Mouse (Mus musculus): ENCODE measurements around the gene Cnn2. TPM values are rescaled to one million over a fixed set of nuclear protein-coding genes. Genes with fewer than 3 reads are reported as not detected.

The Cnn2 gene
- 288 and 296 TPM in 2 replicates for polyA plus RNA-seq (2015; fragmentation: Nextera tagmentation; extraction: Ambion mirVana)

DNA sequence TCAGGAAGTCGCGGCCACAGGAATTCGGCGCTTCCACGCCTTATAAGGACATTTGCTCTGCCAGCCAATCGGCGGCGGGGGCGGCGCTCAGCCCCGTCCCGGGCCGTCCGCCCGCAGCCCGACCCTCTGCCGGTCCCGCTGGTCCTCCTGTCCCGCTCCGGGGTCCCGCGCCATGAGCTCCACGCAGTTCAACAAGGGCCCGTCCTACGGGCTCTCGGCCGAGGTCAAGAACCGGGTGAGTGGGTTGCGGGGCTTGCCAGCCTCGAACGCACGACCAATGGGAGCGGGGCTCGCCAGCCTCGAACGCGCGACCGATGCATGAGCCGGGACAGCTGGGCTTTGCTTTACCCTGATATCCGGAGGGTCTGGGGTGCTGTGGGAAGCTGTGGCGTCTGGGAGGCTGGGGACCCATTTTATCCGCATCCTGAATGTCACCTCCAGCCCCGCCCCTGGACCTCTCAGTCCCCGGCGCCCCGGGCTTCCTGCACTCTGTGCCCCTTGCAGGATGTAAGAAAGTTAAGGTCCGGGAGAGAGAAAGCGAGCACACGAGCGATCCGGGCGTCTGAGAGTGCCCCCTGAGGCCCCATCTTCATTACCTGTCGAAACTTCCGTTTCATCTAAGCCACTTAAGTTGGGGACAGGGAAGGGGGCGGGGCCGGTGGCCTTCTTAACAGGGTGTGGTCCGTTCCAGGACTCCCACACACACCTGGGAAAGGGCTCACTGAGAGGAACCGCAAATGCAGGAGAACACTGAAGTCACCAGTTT is at the start of gene Cnn2:
Gene Cnn2, plus strand, starts transcription at position 79 of the 766 bp plus-strand sequence.
- ATAC-seq (ENCODE audit: insufficient number of reproducible peaks, low FRiP score, low TSS enrichment, low read depth), result peak; percentile 25; the same call in 1 of the 2 replicates
- peak within 1 kb of the TSS; percentile 86 for H3K9ac ChIP-seq
- H3K36me3 ChIP-seq, result peaks cover 31% of the 10 kb centered on the region
- H3K27me3 ChIP-seq, result no peaks in the 10 kb centered on the region
- peaks cover 49% of the 10 kb centered on the region for H3K4me1 ChIP-seq
- peak within 1 kb of the TSS; percentile 99 for H3K27ac ChIP-seq (replicated peaks)
- no peaks in the 10 kb centered on the region for H3K9me3 ChIP-seq (replicated peaks)
- peak within 1 kb of the TSS; percentile 93 for H3K4me2 ChIP-seq (replicated peaks)
- peak within 1 kb of the TSS; percentile 90 for H3K4me3 ChIP-seq (replicated peaks)
- under 1% methylated on average over 58 of the region's 59 CpGs for WGBS

DNA sequence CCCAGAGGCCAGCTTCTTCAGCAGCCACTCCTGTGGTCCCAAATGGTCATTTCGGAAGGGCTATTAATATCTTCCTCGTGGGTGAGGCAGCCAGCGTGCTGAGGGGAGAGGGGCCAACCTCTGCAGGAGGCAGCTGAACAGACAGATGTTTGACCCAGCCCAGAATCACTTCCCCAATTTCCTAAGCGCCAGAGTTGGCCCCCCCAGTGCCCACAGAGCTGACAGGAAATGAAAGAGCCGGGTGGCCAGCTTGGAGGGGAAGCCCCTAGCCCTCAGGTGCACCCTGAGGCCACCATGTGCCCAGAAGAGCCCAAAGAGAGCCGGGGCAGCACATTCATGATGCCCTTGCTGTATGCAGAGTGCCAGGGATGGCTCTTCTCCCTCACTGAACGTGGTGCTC is 47.6 kb upstream of the Cnn2 start:
- no peak overlapping the region for H3K9ac ChIP-seq
- H3K4me3 ChIP-seq (replicated peaks), result no peak overlapping the region
- no peak overlapping the region for H3K27ac ChIP-seq (replicated peaks)
- ATAC-seq (ENCODE audit: insufficient number of reproducible peaks, low FRiP score, low TSS enrichment, low read depth), result no peak
- no peaks in the 10 kb centered on the region for H3K27me3 ChIP-seq
- 61% methylated on average over 7 of the region's 7 CpGs for WGBS
- peaks cover 62% of the 10 kb centered on the region for H3K4me1 ChIP-seq
- no peaks in the 10 kb centered on the region for H3K9me3 ChIP-seq (replicated peaks)
- H3K4me2 ChIP-seq (replicated peaks), result no peak overlapping the region
- H3K36me3 ChIP-seq, result peaks cover 20% of the 10 kb centered on the region

DNA sequence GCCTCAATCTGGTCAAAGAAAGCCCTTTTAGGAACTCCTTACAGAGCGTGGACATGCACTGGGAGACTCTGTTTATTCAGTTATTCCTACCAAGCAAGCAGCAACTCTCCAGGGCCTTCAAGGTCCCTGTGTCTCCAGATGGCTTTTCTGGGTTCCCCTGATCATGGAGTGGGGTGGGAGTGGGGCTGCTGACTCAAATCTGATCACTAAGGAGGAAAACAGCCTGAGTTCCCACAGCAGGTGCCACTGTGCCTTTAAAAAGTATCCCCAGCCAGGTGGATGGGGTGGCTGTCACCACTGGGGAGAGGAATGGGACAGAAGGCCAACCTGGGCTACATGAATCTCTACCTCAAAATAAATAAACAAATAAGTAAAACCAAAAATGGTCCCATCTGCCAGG is 45.4 kb upstream of the Cnn2 start:
- no peak for ATAC-seq (ENCODE audit: insufficient number of reproducible peaks, low FRiP score, low TSS enrichment, low read depth)
- Histone ChIP-seq H3K4me3 (replicated peaks) (no peak overlapping the region), H3K4me2 (replicated peaks) (no peak overlapping the region), H3K27me3 (no peaks in the 10 kb centered on the region), H3K27ac (replicated peaks) (0 out of 2 replicates have a peak overlapping the region, but pooled peaks have one; percentile 34), H3K36me3 (peaks cover 24% of the 10 kb centered on the region), H3K9ac (no peak overlapping the region), H3K9me3 (replicated peaks) (no peaks in the 10 kb centered on the region), H3K4me1 (peaks cover 57% of the 10 kb centered on the region)
- 97% methylated on average over 1 of the region's 1 CpGs for WGBS

DNA sequence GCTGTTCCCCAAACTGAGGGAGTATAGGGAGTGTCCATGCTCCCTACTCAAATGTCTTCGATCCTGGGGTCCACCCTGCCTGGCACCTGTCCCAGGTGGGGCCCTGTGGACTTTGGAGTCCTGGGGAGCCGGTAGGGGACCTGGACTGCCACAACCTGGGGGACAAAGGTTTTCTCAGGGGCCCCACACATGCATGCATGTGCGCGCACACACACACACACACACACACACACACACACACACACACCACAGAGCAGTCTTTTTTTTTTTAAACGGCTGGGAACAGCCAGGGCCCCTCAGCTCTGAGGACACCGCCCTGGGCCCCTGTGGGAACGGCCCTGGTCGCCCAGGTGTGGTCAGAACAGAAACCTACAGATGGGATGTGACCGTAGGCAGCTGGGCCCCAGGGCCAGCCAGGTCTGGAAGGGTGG is 44.9 kb upstream of the Cnn2 start:
- Histone ChIP-seq H3K36me3 (peaks cover 25% of the 10 kb centered on the region), H3K4me1 (peaks cover 52% of the 10 kb centered on the region), H3K9ac (no peak overlapping the region), H3K4me2 (replicated peaks) (no peak overlapping the region), H3K9me3 (replicated peaks) (no peaks in the 10 kb centered on the region), H3K27ac (replicated peaks) (peak overlapping the region; percentile 34; the same call in 1 of the 2 replicates), H3K4me3 (replicated peaks) (no peak overlapping the region), H3K27me3 (no peaks in the 10 kb centered on the region)
- no peak for ATAC-seq (ENCODE audit: insufficient number of reproducible peaks, low FRiP score, low TSS enrichment, low read depth)
- 67% methylated on average over 9 of the region's 9 CpGs for WGBS

DNA sequence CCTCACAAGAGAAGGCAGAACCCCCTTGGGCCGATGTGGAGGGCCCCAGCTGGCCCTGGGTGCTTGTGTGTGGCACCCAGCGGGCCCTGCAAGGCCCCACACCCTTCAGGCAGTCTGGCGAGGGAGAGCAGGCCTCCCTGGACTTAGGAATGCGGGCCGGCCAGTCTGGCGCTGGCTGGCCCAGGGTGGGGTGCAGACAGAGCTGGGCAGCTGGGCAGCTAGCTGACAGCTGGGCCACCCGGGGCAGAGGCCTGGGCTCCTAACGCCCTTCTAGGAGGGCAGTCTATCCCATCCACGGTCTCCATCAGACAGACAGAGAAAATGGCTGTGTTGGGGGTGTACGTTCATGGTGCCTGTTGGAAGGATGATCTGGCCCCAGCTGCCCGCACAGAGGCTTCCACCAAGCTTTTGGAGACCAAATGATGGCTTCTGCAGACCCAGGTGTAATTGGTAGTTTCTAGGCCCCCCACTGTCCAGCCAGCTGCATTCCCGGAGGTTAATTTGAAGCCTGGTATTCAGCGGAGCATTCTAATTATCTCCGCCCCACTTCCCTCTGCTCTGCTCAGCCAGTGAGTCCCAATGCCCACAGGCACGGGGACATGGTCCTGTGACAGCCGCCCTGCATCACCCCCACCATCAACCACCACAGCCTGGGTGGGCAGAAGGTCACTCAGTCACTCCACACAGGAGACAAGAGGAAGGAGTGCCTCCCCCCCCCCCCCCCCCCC is 42.7 kb upstream of the Cnn2 start:
- no peaks in the 10 kb centered on the region for H3K27me3 ChIP-seq
- H3K36me3 ChIP-seq, result peaks cover 47% of the 10 kb centered on the region
- no peak overlapping the region for H3K9ac ChIP-seq
- peak; percentile 36 for ATAC-seq (ENCODE audit: insufficient number of reproducible peaks, low FRiP score, low TSS enrichment, low read depth)
- no peak overlapping the region for H3K4me3 ChIP-seq (replicated peaks)
- H3K9me3 ChIP-seq (replicated peaks), result no peaks in the 10 kb centered on the region
- H3K27ac ChIP-seq (replicated peaks), result peak overlapping the region; percentile 65
- H3K4me1 ChIP-seq, result peaks cover 43% of the 10 kb centered on the region
- WGBS, result 28% methylated on average over 16 of the region's 16 CpGs
- H3K4me2 ChIP-seq (replicated peaks), result 0 out of 2 replicates have a peak overlapping the region, but pooled peaks have one; percentile 6

DNA sequence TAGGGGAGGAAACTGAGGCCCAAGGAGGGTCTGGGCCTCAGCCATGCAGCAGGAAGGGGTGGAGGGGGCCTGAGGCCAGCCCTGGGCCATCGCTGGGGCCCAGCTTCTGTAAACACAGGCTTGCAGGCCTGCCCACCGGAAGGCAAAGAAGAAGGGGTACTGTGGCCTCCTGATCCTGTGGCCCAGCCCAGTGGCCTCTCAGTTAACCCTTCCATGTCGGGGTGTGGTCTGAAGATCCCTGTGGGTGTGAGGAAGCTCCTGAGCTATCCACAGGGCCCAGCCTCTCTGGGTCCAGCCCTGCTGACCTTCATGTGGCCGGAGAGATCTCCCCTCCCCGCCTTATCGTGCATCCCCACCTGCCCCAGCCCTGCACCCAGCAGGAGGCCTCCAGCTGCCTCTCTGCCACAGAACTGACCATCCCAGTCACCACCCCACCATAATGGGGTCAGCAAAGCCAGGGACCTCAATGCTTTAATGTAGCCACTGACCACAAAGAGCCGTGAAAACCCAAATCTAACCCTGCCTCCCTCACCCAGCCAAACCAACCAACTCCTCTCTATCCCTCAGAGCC is 41.5 kb upstream of the Cnn2 start:
- no peaks in the 10 kb centered on the region for H3K27me3 ChIP-seq
- H3K9ac ChIP-seq, result no peak overlapping the region
- no peaks in the 10 kb centered on the region for H3K9me3 ChIP-seq (replicated peaks)
- peak overlapping the region; percentile 3; the same call in 1 of the 2 replicates for H3K27ac ChIP-seq (replicated peaks)
- ATAC-seq (ENCODE audit: insufficient number of reproducible peaks, low FRiP score, low TSS enrichment, low read depth), result no peak; the same call in 1 of the 2 replicates
- H3K4me2 ChIP-seq (replicated peaks), result 0 out of 2 replicates have a peak overlapping the region, but pooled peaks have one; percentile 4
- WGBS, result 38% methylated on average over 7 of the region's 7 CpGs
- H3K4me3 ChIP-seq (replicated peaks), result no peak overlapping the region
- H3K36me3 ChIP-seq, result peaks cover 46% of the 10 kb centered on the region
- peaks cover 43% of the 10 kb centered on the region for H3K4me1 ChIP-seq

DNA sequence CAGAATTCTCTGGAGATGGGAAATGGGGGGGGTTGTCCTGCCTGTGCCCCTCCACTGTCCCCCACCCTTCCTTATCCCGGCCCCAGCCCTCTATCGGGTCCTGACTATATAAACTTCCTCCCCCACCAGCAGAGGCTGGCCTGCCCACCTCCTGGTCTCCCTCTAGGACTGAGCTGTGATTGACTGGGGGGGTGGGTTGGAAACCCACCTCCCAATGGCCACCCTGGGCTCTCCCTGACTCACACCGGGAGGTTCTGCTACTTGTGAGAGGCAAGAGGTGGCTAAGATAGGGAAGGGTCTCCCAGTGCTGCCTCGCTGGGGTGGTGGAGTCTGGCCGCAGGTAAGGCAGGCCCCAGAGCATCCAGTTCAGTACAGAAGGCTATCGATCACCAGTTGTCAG is 40.9 kb upstream of the Cnn2 start:
- Histone ChIP-seq H3K9me3 (replicated peaks) (no peaks in the 10 kb centered on the region), H3K9ac (no peak overlapping the region), H3K27ac (replicated peaks) (no peak overlapping the region), H3K27me3 (no peaks in the 10 kb centered on the region), H3K4me2 (replicated peaks) (no peak overlapping the region), H3K4me1 (peaks cover 43% of the 10 kb centered on the region), H3K36me3 (peaks cover 41% of the 10 kb centered on the region), H3K4me3 (replicated peaks) (no peak overlapping the region)
- WGBS, result 78% methylated on average over 6 of the region's 6 CpGs
- no peak for ATAC-seq (ENCODE audit: insufficient number of reproducible peaks, low FRiP score, low TSS enrichment, low read depth)

DNA sequence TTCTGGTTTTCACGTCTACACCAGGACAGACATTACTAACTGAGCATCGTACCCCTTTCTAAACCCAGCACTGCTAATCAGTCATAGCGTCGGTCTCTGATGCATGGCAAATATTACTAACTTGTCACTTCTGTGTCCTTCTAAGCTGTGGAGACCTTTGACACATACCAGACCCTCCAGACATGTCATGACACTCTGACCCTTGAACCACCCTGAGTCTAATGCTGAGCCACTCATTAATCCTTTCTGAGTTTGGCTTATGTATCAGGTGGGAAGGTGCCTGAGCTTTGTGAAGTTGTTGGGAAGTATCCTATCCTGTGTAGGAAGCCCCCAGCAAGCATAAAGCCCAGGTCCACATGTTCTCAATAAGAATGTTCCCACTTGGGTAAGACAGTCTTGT is 38.5 kb upstream of the Cnn2 start:
- no peak overlapping the region for H3K9ac ChIP-seq
- no peaks in the 10 kb centered on the region for H3K27me3 ChIP-seq
- H3K36me3 ChIP-seq, result peaks cover 54% of the 10 kb centered on the region
- no peak overlapping the region for H3K4me3 ChIP-seq (replicated peaks)
- no peak for ATAC-seq (ENCODE audit: insufficient number of reproducible peaks, low FRiP score, low TSS enrichment, low read depth)
- H3K4me2 ChIP-seq (replicated peaks), result no peak overlapping the region
- no peak overlapping the region for H3K27ac ChIP-seq (replicated peaks)
- H3K9me3 ChIP-seq (replicated peaks), result no peaks in the 10 kb centered on the region
- peaks cover 22% of the 10 kb centered on the region for H3K4me1 ChIP-seq
- 82% methylated on average over 4 of the region's 4 CpGs for WGBS

DNA sequence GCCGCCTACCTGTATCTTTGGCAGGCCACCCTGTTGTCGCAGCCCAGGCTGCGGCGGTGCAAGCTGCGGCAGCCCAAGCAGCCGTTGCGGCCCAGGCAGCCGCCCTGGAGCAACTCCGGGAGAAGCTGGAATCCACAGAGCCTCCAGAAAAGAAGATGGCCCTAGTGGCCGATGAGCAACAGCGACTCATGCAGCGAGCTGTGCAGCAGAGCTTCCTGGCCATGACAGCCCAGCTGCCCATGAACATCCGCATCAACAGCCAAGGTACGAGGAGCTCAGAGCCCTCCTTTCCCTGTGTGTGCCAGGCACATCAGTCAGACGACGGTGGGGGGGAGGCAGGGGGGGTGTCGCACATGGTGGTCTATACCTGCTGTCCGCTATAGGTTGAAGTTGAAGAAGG is 37.7 kb upstream of the Cnn2 start:
- no peak overlapping the region for H3K4me3 ChIP-seq (replicated peaks)
- H3K27me3 ChIP-seq, result no peaks in the 10 kb centered on the region
- no peak overlapping the region for H3K4me2 ChIP-seq (replicated peaks)
- H3K4me1 ChIP-seq, result peaks cover 14% of the 10 kb centered on the region
- peaks cover 54% of the 10 kb centered on the region for H3K36me3 ChIP-seq
- no peak overlapping the region for H3K27ac ChIP-seq (replicated peaks)
- no peak overlapping the region for H3K9ac ChIP-seq
- 82% methylated on average over 18 of the region's 18 CpGs for WGBS
- ATAC-seq (ENCODE audit: insufficient number of reproducible peaks, low FRiP score, low TSS enrichment, low read depth), result no peak
- H3K9me3 ChIP-seq (replicated peaks), result no peaks in the 10 kb centered on the region

DNA sequence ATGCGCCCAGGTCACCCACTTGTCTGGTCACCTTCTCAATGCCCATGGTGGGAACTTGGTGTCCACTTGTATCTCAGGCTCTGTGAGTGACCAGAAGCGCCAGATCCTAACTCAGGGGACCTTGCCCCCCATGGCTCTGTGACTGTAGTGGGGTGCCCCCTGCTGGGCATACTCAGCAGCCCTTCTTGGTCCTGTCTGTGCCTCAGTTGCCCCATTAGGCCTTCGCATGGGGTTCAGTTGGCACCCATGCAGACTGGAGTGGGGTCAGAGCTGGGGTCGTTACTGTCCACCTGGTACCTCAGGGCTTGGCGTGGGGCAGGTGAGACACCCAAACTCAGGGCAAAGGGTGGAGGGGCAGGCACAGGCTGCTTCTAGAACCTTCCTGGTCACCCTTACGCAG is 34.4 kb upstream of the Cnn2 start:
- 87% methylated on average over 6 of the region's 6 CpGs for WGBS
- no peaks in the 10 kb centered on the region for H3K9me3 ChIP-seq (replicated peaks)
- H3K9ac ChIP-seq, result no peak overlapping the region
- H3K27me3 ChIP-seq, result no peaks in the 10 kb centered on the region
- H3K4me1 ChIP-seq, result peaks cover 4% of the 10 kb centered on the region
- peaks cover 41% of the 10 kb centered on the region for H3K36me3 ChIP-seq
- H3K4me2 ChIP-seq (replicated peaks), result no peak overlapping the region
- no peak for ATAC-seq (ENCODE audit: insufficient number of reproducible peaks, low FRiP score, low TSS enrichment, low read depth)
- no peak overlapping the region for H3K4me3 ChIP-seq (replicated peaks)
- no peak overlapping the region for H3K27ac ChIP-seq (replicated peaks)

DNA sequence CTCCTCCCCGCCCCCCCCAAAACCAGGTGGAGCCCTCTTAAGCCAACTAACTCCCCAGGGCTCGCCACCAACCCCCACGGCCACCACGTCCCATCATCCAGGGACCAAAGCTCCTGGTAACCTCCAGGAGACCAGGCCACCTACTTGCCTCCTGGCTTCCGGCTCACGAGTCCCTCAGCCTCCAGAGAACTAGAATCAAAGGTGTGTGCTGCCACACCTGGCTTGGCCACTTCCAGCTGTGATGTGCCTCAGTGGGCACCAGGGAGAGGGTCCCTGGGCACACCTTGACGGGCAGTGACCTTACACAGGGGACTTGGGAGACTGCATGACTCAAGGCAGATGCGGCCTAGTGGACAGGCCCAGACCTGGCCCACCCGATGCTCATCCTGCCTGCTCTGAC is 32.7 kb upstream of the Cnn2 start:
- WGBS, result 58% methylated on average over 9 of the region's 9 CpGs
- Histone ChIP-seq H3K4me3 (replicated peaks) (no peak overlapping the region), H3K4me2 (replicated peaks) (no peak overlapping the region), H3K27me3 (no peaks in the 10 kb centered on the region), H3K9ac (no peak overlapping the region), H3K4me1 (peaks cover 9% of the 10 kb centered on the region), H3K36me3 (peaks cover 24% of the 10 kb centered on the region), H3K9me3 (replicated peaks) (no peaks in the 10 kb centered on the region), H3K27ac (replicated peaks) (no peak overlapping the region; the same call in 1 of the 2 replicates)
- no peak for ATAC-seq (ENCODE audit: insufficient number of reproducible peaks, low FRiP score, low TSS enrichment, low read depth)
